8 mouse cellular contexts compared by ENCODE assay signal in genomic region chr13:21881878-21882669, GRCm38 (mm10). TPM values are rescaled to one million over a fixed set of nuclear protein-coding genes. Genes with fewer than 3 reads are reported as not detected.
A peak's percentile ranks its signal among the peaks of the same experiment; 100 is the strongest.
DNase-seq lines count a peak whose midpoint lies in the region; ATAC-seq lines count a peak whose summit lies in the region.

No protein-coding gene starts in this region.

- peak overlapping the region; percentile 65 for H3K4me2 ChIP-seq in heart, embryonic 16.5 days (ENCODE audit: low read depth, low read length)

- H3K27me3 ChIP-seq in heart, embryonic 16.5 days (ENCODE audit: control insufficient read depth, insufficient read depth, low read length): no peaks in the 10 kb centered on the region
- H3K27me3 ChIP-seq in splenic B cell, adult 2 months (ENCODE audit: control insufficient read depth, insufficient read depth, low read length, poor library complexity, severe bottlenecking): no peaks in the 10 kb centered on the region

- 3% methylated on average over 27 of the region's 27 CpGs for WGBS in heart, embryonic 16.5 days

- no peaks in the 10 kb centered on the region for H3K36me3 ChIP-seq in heart, embryonic 16.5 days (ENCODE audit: control insufficient read depth, insufficient read depth)
- no peaks in the 10 kb centered on the region for H3K36me3 ChIP-seq in splenic B cell, adult 2 months (ENCODE audit: control insufficient read depth, insufficient read depth, low read length, poor library complexity, severe bottlenecking)

- peak overlapping the region; percentile 49; the same call in 1 of the 2 replicates for H3K9ac ChIP-seq in heart, embryonic 16.5 days (ENCODE audit: low read length)

- H3K4me3 ChIP-seq in heart, embryonic 16.5 days (ENCODE audit: low read length): peak overlapping the region; percentile 57

- ATAC-seq in heart, embryonic 16.5 days (replicated peaks; ENCODE audit: extremely low read depth, insufficient read depth, low FRiP score): no peak; the same call in 1 of the 2 replicates
- ATAC-seq in megakaryocyte progenitor cell, adult 5-6 weeks (replicated peaks; ENCODE audit: poor library complexity): peak; percentile 59

- H3K4me1 ChIP-seq in heart, embryonic 16.5 days (ENCODE audit: control insufficient read depth, insufficient read depth, low read length): 0 out of 2 replicates have a peak, but pooled peaks cover 2% of the 10 kb centered on the region

- no peak overlapping the region for H3K27ac ChIP-seq in heart, embryonic 16.5 days (ENCODE audit: low read length)

- H3K9me3 ChIP-seq in heart, embryonic 16.5 days (replicated peaks; ENCODE audit: control insufficient read depth, low read length): no peaks in the 10 kb centered on the region

- peak; percentile 33 to 36 for DNase-seq in B cell, adult 2 months
- DNase-seq in ES-CJ7 (ENCODE audit: low read depth, low spot score): peak; percentile 95
- peak; percentile 73 for DNase-seq in embryo, embryonic 11 days
- DNase-seq in layer of hippocampus, adult 8-10 months (ENCODE audit: low spot score in 2 of 2): peak; percentile 11 to 67
- DNase-seq in splenic B cell, adult 2 months (ENCODE audit: low read depth, low spot score): peak; percentile 20
- no peak for DNase-seq in ovary, postnatal 10 days (ENCODE audit: low spot score)

RNA-seq across cellular contexts. Expression of gene Hist1h2br, which starts 48.5 kb away (rescaled TPM):
- 9.6 and 10.5 TPM in 2 replicates for polyA plus RNA-seq in heart, embryonic 16.5 days (2015; fragmentation: Nextera tagmentation; extraction: Ambion mirVana)
- total RNA-seq in layer of hippocampus, adult 8-10 months (2022): 10 to 100 TPM; 26.6 to 44.1 (median 30.3) TPM
- 378 and 381 TPM in 2 replicates for total RNA-seq in megakaryocyte progenitor cell, adult 5-6 weeks (2015)
- 447 and 545 TPM in 2 replicates for total RNA-seq in megakaryocyte progenitor cell, adult 5-6 weeks (2017)

RNA-seq across cellular contexts. Expression of gene Hist1h2ap, which starts 48.8 kb away (rescaled TPM):
- polyA plus RNA-seq in heart, embryonic 16.5 days (2015; fragmentation: Nextera tagmentation; extraction: Ambion mirVana): 1,370 and 1,778 TPM in 2 replicates
- total RNA-seq in layer of hippocampus, adult 8-10 months (2022): 10 to 100 TPM in 2 of 4 experiments, not detected in 2; 10.6 to 18.9 TPM
- 93.0 and 127 TPM in 2 replicates for total RNA-seq in megakaryocyte progenitor cell, adult 5-6 weeks (2015)
- 3,573 and 4,575 TPM in 2 replicates for total RNA-seq in megakaryocyte progenitor cell, adult 5-6 weeks (2017)

RNA-seq across cellular contexts. Expression of gene Hist1h4n, which starts 50.1 kb away (rescaled TPM):
- polyA plus RNA-seq in heart, embryonic 16.5 days (2015; fragmentation: Nextera tagmentation; extraction: Ambion mirVana): 6.3 and 7.5 TPM in 2 replicates
- total RNA-seq in layer of hippocampus, adult 8-10 months (2022): 10 to 100 TPM in 3 of 4 experiments, not detected in 1; 11.4 to 41.9 (median 29.6) TPM
- 48.7 and 53.0 TPM in 2 replicates for total RNA-seq in megakaryocyte progenitor cell, adult 5-6 weeks (2015)
- 1,698 and 2,087 TPM in 2 replicates for total RNA-seq in megakaryocyte progenitor cell, adult 5-6 weeks (2017)

Comparison
In these comparisons a context has a peak if more than half of its experiments do, and no peak if none do; other contexts are left out.
1. RNA of gene Hist1h2br, which starts 48.5 kb away (total RNA-seq): 378 to 545 TPM in megakaryocyte progenitor cell, adult 5-6 weeks; 26.6 to 44.1 TPM in layer of hippocampus, adult 8-10 months; every median in the first group is over 4 times any median in the second.
2. RNA of gene Hist1h2ap, which starts 48.8 kb away (total RNA-seq): 93.0 to 4,575 TPM in megakaryocyte progenitor cell, adult 5-6 weeks; 10.6 to 18.9 TPM in layer of hippocampus, adult 8-10 months; every median in the first group is over 4 times any median in the second.